Mouse (Mus musculus) inflammation-experienced regulatory T-cells, adult 16 weeks (primary cell): ENCODE data around the gene Psmd4. TPM values are rescaled to one million over a fixed set of nuclear protein-coding genes. Genes with fewer than 3 reads are reported as not detected.

Source experiments
- polyA plus RNA-seq: library from polyadenylated mRNA; unstranded; fragments of 100-300 nt; shearing (Covaris generic); gene quantifications from one replicate; pipeline ENCODE4 v1.2.1, GENCODE M21; 2017

The Psmd4 gene
- polyA plus RNA-seq = 321 TPM

GRCm38 (mm10) chr3:95042166-95042837 is at the start of gene Psmd4:
Psmd4 (minus strand) TSS chr3:95042614.

GRCm38 (mm10) chr3:95015337-95015872 is 27.0 kb downstream of the Psmd4 start, which contains the start of gene Zfp687:
Zfp687 (minus strand) TSS chr3:95015448.

Other genes starting within 250 kb of the Psmd4 start
- gene Pogz, start 205.0 kb downstream of the Psmd4 start, polyA plus RNA-seq = 20.4 TPM
- 348 TPM for gene Psmb4, start 155.7 kb downstream of the Psmd4 start, polyA plus RNA-seq
- gene Selenbp1, start 109.6 kb downstream of the Psmd4 start, polyA plus RNA-seq = 6.7 TPM
- gene Rfx5, start 88.5 kb downstream of the Psmd4 start, polyA plus RNA-seq = 29.7 TPM
- 17.1 TPM for gene Pi4kb, start 67.9 kb downstream of the Psmd4 start, polyA plus RNA-seq
- gene Zfp687, start 27.2 kb downstream of the Psmd4 start, polyA plus RNA-seq = 96.9 TPM
- gene Pip5k1a, start 64.3 kb upstream of the Psmd4 start, polyA plus RNA-seq = 37.0 TPM
- gene Vps72, start 68.4 kb upstream of the Psmd4 start, polyA plus RNA-seq = 128 TPM
- gene Tmod4, start 81.9 kb upstream of the Psmd4 start, polyA plus RNA-seq = 3.8 TPM
- gene Scnm1, start 91.4 kb upstream of the Psmd4 start, polyA plus RNA-seq = 111 TPM
- gene Lysmd1, start 91.5 kb upstream of the Psmd4 start, polyA plus RNA-seq = 34.8 TPM
- gene Tnfaip8l2, start 99.7 kb upstream of the Psmd4 start, polyA plus RNA-seq = 282 TPM
- gene Sema6c, start 117.8 kb upstream of the Psmd4 start, polyA plus RNA-seq = 0.43 TPM
- 34.6 TPM for gene Gabpb2, start 175.3 kb upstream of the Psmd4 start, polyA plus RNA-seq
- gene Cdc42se1, start 186.1 kb upstream of the Psmd4 start, polyA plus RNA-seq = 454 TPM
- gene Mllt11, start 189.6 kb upstream of the Psmd4 start, polyA plus RNA-seq = 9.5 TPM
- gene Gm128, start 199.0 kb upstream of the Psmd4 start, polyA plus RNA-seq = 1.4 TPM
- gene Bnipl, start 208.6 kb upstream of the Psmd4 start, polyA plus RNA-seq = not detected
- 37.4 TPM for gene Mindy1, start 238.7 kb upstream of the Psmd4 start, polyA plus RNA-seq
- 8.3 TPM for gene Prune1, start 239.5 kb upstream of the Psmd4 start, polyA plus RNA-seq